Mouse (Mus musculus) hindbrain, embryonic 16.5 days (tissue): Measurements from ENCODE around the gene Nrde2. TPM values are rescaled to one million over a fixed set of nuclear protein-coding genes. Genes with fewer than 3 reads are reported as not detected.
A peak's percentile ranks its signal among the peaks of the same experiment; 100 is the strongest.

Experiments
- ATAC-seq: fragments of 200-750 bp; cut with Nextera tagmentation; 2 replicates; pipeline ENCODE4 v1.8.0; 2017; ENCODE audit warnings: moderate TSS enrichment, moderate library complexity
- H3K27ac ChIP-seq: fragments of 300-500 bp; sonication (generic); 2 replicates; pipeline ENCODE4 v1.5.1; 2014; ENCODE audit warnings: low read depth, mild to moderate bottlenecking, control low read depth, low read length, moderate library complexity
- H3K27me3 ChIP-seq: fragments of 300-500 bp; sonication (generic); replicated peaks from 2 replicates; pipeline ENCODE4 v1.6.1; 2014; ENCODE audit warnings: low read length; ENCODE audit not compliant: control insufficient read depth, insufficient read depth
- H3K36me3 ChIP-seq: fragments of 300-500 bp; sonication (generic); 2 replicates; pipeline ENCODE4 v1.6.1; 2014; ENCODE audit warnings: mild to moderate bottlenecking, low read length, moderate library complexity, mixed read lengths; ENCODE audit not compliant: control insufficient read depth, insufficient read depth
- H3K4me1 ChIP-seq: fragments of 300-500 bp; sonication (generic); 2 replicates; pipeline ENCODE4 v1.6.1; 2014; ENCODE audit warnings: low read depth, low read length; ENCODE audit not compliant: control insufficient read depth, insufficient read depth
- H3K4me2 ChIP-seq: fragments of 300-500 bp; sonication (generic); 2 replicates; pipeline ENCODE4 v1.6.1; 2014; ENCODE audit warnings: mild to moderate bottlenecking, low read length, control low read depth, moderate library complexity
- H3K4me3 ChIP-seq: fragments of 300-500 bp; sonication (generic); 2 replicates; pipeline ENCODE4 v1.5.1; 2014; ENCODE audit warnings: mild to moderate bottlenecking, low read length, control low read depth, moderate library complexity
- H3K9ac ChIP-seq: fragments of 300-500 bp; sonication (generic); 2 replicates; pipeline ENCODE4 v1.6.1; 2014; ENCODE audit warnings: low read depth, mild to moderate bottlenecking, control low read depth, low read length, moderate library complexity
- H3K9me3 ChIP-seq: fragments of 300-500 bp; sonication (generic); 2 replicates; pipeline ENCODE4 v1.6.1; 2014; ENCODE audit warnings: mild to moderate bottlenecking, low read length, moderate library complexity; ENCODE audit not compliant: control insufficient read depth
- WGBS: fragments of 180-500 bp; shearing (Covaris S2); extraction: QIAGEN DNeasy Blood & Tissue Kit; methylation state at CpG from one replicate; pipeline ENCODE4 v1.1.7; 2014; 5-methylcytosine and 5-hydroxymethylcytosine counted together
- polyA plus RNA-seq: library from polyadenylated mRNA; unstranded; fragments of >200 nt; fragmentation: Nextera tagmentation; extraction: Ambion mirVana; gene quantifications from 2 replicates; pipeline ENCODE4 v1.2.1, GENCODE M21; 2015

Gene Nrde2
- polyA plus RNA-seq, 1 experiment from 2014 or later, result 11.9 TPM

DNA sequence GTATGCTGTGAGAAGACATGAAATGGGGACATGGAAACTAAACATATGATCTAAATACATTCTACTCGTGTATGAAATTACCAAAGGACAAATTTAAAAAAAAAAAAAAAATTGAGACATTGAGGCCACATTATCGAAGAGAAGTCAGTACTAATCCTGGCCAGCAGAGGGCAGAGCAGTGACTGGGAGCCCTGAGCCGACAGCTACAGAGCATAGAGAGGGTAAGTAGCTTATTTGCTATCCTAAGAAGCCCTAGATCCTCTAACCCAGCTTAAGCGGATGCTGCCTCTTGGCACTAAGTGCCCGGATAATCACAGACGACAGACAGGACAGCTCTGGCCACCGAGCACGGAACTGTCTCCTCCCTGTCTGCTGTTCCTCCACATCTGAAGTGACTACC lies 27.8 kb downstream of the Nrde2 start:
- Histone ChIP-seq H3K27ac (no peak overlapping the region), H3K4me3 (no peak overlapping the region), H3K9ac (no peak overlapping the region), H3K36me3 (peaks cover 20% of the 10 kb centered on the region), H3K9me3 (no peaks in the 10 kb centered on the region), H3K27me3 (no peaks in the 10 kb centered on the region), H3K4me2 (no peak overlapping the region), H3K4me1 (no peaks in the 10 kb centered on the region)
- WGBS, result 42% methylated on average over 8 of the region's 8 CpGs
- peak; percentile 32; the same call in 1 of the 2 replicates for ATAC-seq

DNA sequence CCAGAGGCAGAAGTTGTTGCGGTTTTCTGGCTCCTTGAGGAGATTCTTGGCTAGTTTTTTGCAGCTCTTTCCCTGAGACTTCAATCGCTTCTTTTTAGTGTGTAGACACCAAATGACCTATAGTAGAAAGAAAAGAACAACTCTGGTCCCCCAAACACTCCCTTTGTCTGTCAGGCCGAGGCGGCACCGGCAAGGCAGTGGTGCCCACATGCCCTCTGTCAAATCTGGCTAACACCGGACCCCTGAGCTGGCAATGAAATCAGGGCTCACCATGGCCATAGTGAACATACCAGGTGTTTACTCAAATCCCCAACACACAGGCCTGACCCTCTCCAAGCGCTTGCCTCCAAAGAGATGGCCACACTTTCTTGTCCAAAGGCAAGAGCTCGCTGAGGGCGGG lies 28.3 kb downstream of the Nrde2 start:
- H3K4me3 ChIP-seq, result no peak overlapping the region
- H3K36me3 ChIP-seq, result peaks cover 19% of the 10 kb centered on the region
- no peak overlapping the region for H3K9ac ChIP-seq
- no peaks in the 10 kb centered on the region for H3K4me1 ChIP-seq
- no peak overlapping the region for H3K4me2 ChIP-seq
- H3K27ac ChIP-seq, result no peak overlapping the region
- no peak for ATAC-seq
- H3K27me3 ChIP-seq, result no peaks in the 10 kb centered on the region
- WGBS, result 91% methylated on average over 9 of the region's 9 CpGs
- H3K9me3 ChIP-seq, result no peaks in the 10 kb centered on the region

DNA sequence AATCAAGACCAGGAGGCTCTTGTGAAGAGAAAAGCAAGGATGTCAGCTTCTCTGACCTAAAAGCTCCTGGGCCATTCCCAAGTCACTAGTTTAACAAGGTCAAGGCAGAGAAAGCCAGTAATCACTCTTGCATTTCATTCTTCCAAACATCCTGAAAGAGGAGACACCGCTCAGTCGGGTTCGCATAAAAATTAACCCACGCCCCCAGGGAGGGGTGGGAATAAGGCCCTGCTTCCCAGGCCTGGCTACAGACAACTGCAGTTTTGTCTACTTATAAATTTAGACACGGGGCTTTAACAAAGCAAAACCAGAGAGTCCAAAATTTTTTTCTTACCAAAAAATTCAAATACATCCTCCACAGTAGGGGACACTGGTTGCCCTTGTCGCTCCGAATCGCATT lies 30.5 kb downstream of the Nrde2 start:
- Histone ChIP-seq H3K27me3 (no peaks in the 10 kb centered on the region), H3K4me2 (no peak overlapping the region), H3K9ac (no peak overlapping the region), H3K4me1 (no peaks in the 10 kb centered on the region), H3K9me3 (no peaks in the 10 kb centered on the region), H3K27ac (no peak overlapping the region), H3K36me3 (peaks cover 34% of the 10 kb centered on the region), H3K4me3 (no peak overlapping the region)
- WGBS, result 80% methylated on average over 8 of the region's 8 CpGs
- ATAC-seq, result no peak

DNA sequence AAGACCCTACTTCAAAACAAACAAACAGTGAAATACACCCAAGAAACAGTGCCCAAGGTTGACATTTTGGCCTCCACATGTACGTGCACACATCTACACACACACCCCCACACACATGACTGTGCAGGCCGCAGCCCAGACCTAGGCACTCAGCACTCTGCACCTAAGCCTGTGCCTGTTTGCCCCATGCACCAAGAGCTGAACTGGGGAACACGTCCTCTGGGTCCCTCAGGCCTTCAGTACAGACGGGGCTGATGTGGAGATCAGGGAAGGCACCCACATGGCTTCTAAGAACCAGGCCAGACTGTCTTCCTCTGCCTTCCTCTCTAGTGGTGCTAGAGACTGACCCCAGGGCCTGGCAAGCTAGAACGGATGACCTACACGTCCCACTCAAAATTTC lies 30.9 kb downstream of the Nrde2 start:
- H3K27me3 ChIP-seq, result no peaks in the 10 kb centered on the region
- H3K4me3 ChIP-seq, result no peak overlapping the region
- H3K4me2 ChIP-seq, result no peak overlapping the region
- H3K4me1 ChIP-seq, result no peaks in the 10 kb centered on the region
- peaks cover 39% of the 10 kb centered on the region for H3K36me3 ChIP-seq
- H3K9me3 ChIP-seq, result no peaks in the 10 kb centered on the region
- no peak overlapping the region for H3K27ac ChIP-seq
- H3K9ac ChIP-seq, result no peak overlapping the region
- WGBS, result 80% methylated on average over 6 of the region's 6 CpGs
- no peak for ATAC-seq

DNA sequence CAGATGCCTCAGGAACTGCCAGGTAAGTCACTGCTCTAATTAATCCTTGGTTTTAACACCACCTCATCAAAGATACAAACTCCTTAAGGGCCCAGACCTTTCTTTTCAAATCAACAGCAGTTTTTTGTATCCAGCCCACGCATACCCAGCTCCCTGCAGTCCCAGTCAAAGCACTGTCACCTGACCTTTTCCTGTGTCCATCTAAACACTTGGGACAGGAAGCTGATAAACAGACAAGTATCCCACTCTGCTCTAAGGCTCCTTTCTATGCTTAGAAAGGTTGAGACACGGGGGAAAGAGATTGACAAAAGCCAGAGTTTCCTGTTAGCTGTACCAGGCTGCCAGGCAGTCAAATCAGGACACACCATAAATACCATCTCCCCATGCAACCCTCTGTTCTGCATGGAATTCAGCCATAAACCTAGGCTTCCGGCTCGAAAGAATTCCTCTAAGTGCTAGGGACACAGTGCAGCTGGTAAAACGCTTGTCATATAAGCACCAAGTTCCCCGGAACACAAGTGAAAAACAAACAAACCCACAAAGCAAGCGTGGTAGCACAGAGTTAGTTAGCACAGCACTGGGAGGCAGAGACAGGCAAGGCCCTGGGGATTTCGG lies 31.5 kb downstream of the Nrde2 start:
- Histone ChIP-seq H3K27ac (no peak overlapping the region), H3K9me3 (no peaks in the 10 kb centered on the region), H3K4me1 (no peaks in the 10 kb centered on the region), H3K9ac (no peak overlapping the region), H3K27me3 (no peaks in the 10 kb centered on the region), H3K36me3 (peaks cover 41% of the 10 kb centered on the region), H3K4me2 (no peak overlapping the region), H3K4me3 (no peak overlapping the region)
- ATAC-seq, result no peak
- WGBS, result 77% methylated on average over 8 of the region's 8 CpGs

DNA sequence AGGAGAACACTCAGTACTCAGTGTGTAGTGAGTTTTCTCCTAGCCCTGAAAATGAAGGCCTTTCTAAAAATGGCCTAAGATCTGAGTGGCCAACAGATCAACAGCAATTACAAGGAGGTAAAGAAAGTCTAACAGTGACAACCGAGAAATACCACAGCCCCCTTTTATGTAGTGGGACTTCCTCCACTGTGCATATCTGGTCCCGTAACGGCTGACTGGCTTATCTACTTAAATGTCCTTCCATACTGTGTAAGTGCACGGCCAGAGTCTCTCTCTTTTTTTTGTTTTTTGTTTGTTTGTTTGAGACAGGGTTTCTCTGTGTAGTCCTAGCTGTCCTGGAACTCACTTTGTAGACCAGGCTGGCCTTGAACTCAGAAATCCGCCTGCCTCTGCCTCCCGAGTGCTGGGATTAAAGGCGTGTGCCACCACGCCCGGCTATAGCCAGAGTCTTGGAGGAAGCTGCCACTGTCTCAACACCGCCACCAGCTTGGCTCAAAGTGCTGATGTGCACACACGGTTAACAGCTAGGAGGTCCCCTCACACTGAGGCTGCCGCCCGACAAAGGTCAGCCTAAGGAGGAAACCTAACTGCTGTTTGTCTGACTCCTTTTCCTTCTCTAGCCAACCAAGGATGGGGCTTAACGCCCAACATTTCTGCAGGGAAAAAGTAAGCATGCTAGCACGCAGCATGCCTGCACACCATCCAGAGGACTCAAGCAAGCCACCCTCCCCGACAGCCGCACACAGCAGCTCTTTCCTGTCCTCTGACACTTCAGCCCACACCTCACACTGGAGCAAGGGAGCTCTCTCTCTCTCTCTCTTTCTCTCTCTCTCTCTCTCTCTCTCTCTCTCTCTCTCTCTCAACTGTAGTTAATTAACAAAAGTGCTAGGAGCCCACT lies 32.2 kb downstream of the Nrde2 start:
- Histone ChIP-seq H3K4me3 (no peak overlapping the region), H3K4me2 (no peak overlapping the region), H3K9me3 (no peaks in the 10 kb centered on the region), H3K9ac (no peak overlapping the region), H3K27ac (no peak overlapping the region), H3K36me3 (peaks cover 43% of the 10 kb centered on the region), H3K27me3 (no peaks in the 10 kb centered on the region), H3K4me1 (no peaks in the 10 kb centered on the region)
- WGBS, result 86% methylated on average over 17 of the region's 17 CpGs
- ATAC-seq, result no peak

DNA sequence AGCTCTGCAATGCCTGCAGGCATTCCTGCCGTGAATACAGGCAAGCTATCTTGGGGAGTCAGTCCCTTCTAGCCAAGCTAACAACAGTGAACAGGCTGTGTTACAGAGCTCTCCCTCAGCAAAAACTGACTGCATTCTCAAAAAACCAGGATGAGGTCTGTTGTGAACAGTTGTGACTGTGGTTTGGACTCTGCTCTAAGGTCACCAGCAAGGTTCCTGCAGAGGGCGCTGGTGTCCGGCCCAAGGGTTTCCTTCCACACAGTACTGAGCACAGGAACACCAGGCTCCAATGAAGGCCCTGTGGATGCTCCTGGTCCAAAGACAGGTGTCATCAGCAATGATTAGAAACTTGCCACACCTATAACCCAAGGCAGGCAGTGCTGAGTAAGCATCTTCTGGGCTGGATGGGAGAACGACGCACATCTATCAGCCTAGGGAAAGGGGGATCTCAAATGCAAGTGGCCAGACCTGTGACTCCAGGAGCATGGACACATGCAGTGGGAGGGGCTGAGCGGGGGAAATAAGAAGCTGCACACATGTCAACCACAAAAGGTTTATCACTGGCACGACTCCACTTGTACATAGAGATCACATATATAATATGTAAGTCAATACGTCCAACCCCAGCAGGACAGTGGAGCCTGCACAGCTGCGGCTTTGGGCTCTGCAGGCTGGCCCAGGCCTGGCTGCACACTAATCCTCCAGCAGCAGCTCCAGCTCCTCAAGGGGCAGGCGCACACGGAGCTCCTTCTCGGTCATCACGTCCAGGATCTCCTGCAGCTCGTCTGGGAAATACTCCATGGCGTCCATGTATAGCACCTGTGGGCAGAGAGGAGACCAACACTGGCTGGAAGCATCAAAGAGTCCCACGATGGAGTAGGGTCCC lies 34.3 kb downstream of the Nrde2 start:
- H3K27me3 ChIP-seq, result no peaks in the 10 kb centered on the region
- H3K4me1 ChIP-seq, result no peaks in the 10 kb centered on the region
- no peak overlapping the region for H3K4me2 ChIP-seq
- H3K9ac ChIP-seq, result no peak overlapping the region
- no peaks in the 10 kb centered on the region for H3K9me3 ChIP-seq
- H3K27ac ChIP-seq, result no peak overlapping the region
- no peak overlapping the region for H3K4me3 ChIP-seq
- peaks cover 48% of the 10 kb centered on the region for H3K36me3 ChIP-seq
- ATAC-seq, result no peak
- WGBS, result 80% methylated on average over 16 of the region's 16 CpGs

DNA sequence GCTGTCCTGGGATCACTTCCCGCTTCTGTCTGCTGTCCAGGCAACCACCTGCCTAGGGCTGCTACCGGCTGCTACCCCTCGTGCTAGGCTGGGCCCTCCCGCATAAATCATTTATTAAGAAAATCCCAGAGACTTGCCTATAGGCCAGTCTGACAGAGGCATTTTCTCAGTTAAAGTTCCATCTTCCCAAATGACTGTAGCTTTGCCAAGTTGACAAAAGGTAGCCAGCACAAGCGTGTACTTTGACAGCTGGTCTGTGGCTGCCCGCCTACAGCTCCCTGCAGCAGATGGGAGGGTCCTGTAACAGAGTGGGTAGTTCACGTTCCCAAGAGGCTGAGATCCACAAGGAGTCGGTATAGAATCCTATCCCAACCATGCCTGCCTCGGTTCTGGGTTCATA lies 36.0 kb downstream of the Nrde2 start:
- Histone ChIP-seq H3K27ac (no peak overlapping the region), H3K4me1 (no peaks in the 10 kb centered on the region), H3K4me2 (no peak overlapping the region), H3K27me3 (no peaks in the 10 kb centered on the region), H3K9ac (no peak overlapping the region), H3K4me3 (no peak overlapping the region), H3K36me3 (peaks cover 50% of the 10 kb centered on the region), H3K9me3 (no peaks in the 10 kb centered on the region)
- WGBS, result 80% methylated on average over 9 of the region's 9 CpGs
- ATAC-seq, result no peak

DNA sequence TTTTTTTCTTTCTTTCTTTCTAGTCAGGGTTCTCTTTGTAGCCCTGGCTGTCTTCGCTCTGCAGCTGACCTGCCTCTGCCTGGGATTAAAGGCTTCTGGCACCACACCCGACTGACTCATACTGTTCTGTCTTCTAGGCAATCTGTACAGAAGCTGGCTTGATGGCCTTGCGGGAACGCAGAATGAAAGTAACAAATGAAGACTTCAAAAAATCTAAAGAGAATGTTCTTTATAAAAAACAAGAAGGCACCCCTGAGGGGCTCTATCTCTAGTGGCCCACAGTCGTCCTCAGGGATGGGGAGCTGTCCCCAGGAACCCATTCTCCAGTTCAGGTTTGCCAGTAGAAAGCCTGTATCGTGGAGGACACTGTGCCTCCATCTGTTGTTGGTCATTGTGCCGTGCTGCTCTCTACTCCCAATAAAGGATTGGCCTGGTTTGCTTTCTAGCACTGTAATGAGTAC lies 36.5 kb downstream of the Nrde2 start:
- Histone ChIP-seq H3K36me3 (peaks cover 54% of the 10 kb centered on the region), H3K4me1 (no peaks in the 10 kb centered on the region), H3K9ac (no peak overlapping the region), H3K27me3 (no peaks in the 10 kb centered on the region), H3K4me2 (no peak overlapping the region), H3K9me3 (no peaks in the 10 kb centered on the region), H3K4me3 (no peak overlapping the region), H3K27ac (no peak overlapping the region)
- ATAC-seq, result no peak
- WGBS, result 81% methylated on average over 7 of the region's 7 CpGs
